Mouse (Mus musculus) testis, adult 2 months (tissue): ENCODE measurements around the gene Rhbg. TPM values are rescaled to one million over a fixed set of nuclear protein-coding genes. Genes with fewer than 3 reads are reported as not detected.
"Not testable (repeated sequence)": the region's sequence is repeated elsewhere in the genome, so short reads cannot be mapped to it uniquely, and the experiment has no call there.

Experiments used
- H3K27ac ChIP-seq: fragments of 200-500 bp; 2 replicates; pipeline ENCODE4 v1.5.1; 2012; ENCODE audit warnings: low read depth, low read length; ENCODE audit not compliant: control insufficient read depth, insufficient read depth
- H3K27me3 ChIP-seq: fragments of 200-500 bp; 2 replicates; pipeline ENCODE4 v1.6.1; 2012; ENCODE audit warnings: mild to moderate bottlenecking, low read length, moderate library complexity; ENCODE audit not compliant: control insufficient read depth, insufficient read depth
- H3K36me3 ChIP-seq: fragments of 200-500 bp; 2 replicates; pipeline ENCODE4 v1.6.1; 2012; ENCODE audit warnings: mild to moderate bottlenecking, low read length; ENCODE audit not compliant: control insufficient read depth, insufficient read depth
- H3K4me1 ChIP-seq: fragments of 200-500 bp; 2 replicates; pipeline ENCODE4 v1.6.1; 2012; ENCODE audit warnings: low read length; ENCODE audit not compliant: control insufficient read depth, insufficient read depth
- H3K4me3 ChIP-seq: fragments of 200-500 bp; 2 replicates; pipeline ENCODE4 v1.5.1; 2012; ENCODE audit warnings: low read depth, mild to moderate bottlenecking, low read length, moderate library complexity, mixed read lengths; ENCODE audit not compliant: control insufficient read depth
- CTCF ChIP-seq: fragments of 200-500 bp; IDR thresholded peaks from 2 replicates; pipeline ENCODE4 v1.5.1; 2012; ENCODE audit warnings: low read depth, mild to moderate bottlenecking, inconsistent platforms, low read length, moderate library complexity; ENCODE audit not compliant: control insufficient read depth, insufficient read depth, insufficient replicate concordance
- POLR2A ChIP-seq: fragments of 200-500 bp; IDR thresholded peaks from 2 replicates; pipeline ENCODE4 v1.6.1; 2012; ENCODE audit warnings: low read depth, mild to moderate bottlenecking, inconsistent platforms, low read length, moderate library complexity; ENCODE audit not compliant: control insufficient read depth
- polyA plus RNA-seq: library from polyadenylated mRNA; depleted of rRNA; stranded (reverse); fragments of >200 nt; gene quantifications from 2 replicates; pipeline ENCODE4 v1.2.3, GENCODE M21; 2012

The Rhbg gene
- polyA plus RNA-seq, 1 experiment, result 3.9 TPM

- Histone ChIP-seq H3K4me1 (no peaks in the 10 kb centered on the region), H3K27ac (no peak overlapping the region), H3K27me3 (no peaks in the 10 kb centered on the region), H3K36me3 (no peaks in the 10 kb centered on the region; the same call in 1 of the 2 replicates), H3K4me3 (no peak overlapping the region)
- TF ChIP-seq CTCF (peak; percentile 46; the same call in 1 of the 2 replicates), POLR2A (no peak)
These were observed 19.5 kb upstream of the Rhbg start for GRCm38 (mm10) chr3:88274002-88274401.

- H3K27me3 ChIP-seq, result no peaks in the 10 kb centered on the region
- no peak overlapping the region for H3K27ac ChIP-seq
- H3K4me1 ChIP-seq, result no peaks in the 10 kb centered on the region
- no peak for TF ChIP-seq POLR2A
- TF ChIP-seq CTCF, result no peak
- no peaks in the 10 kb centered on the region for H3K36me3 ChIP-seq
- no peak overlapping the region for H3K4me3 ChIP-seq
These were observed 17.4 kb upstream of the Rhbg start for GRCm38 (mm10) chr3:88271859-88272258.

GRCm38 (mm10) chr3:88271298-88271697 lies 16.8 kb upstream of the Rhbg start:
- not testable (repeated sequence) for H3K27ac ChIP-seq, H3K4me3 ChIP-seq, H3K27me3 ChIP-seq, H3K36me3 ChIP-seq, H3K4me1 ChIP-seq

- Histone ChIP-seq H3K27me3 (no peaks in the 10 kb centered on the region), H3K27ac (no peak overlapping the region), H3K4me3 (no peak overlapping the region), H3K4me1 (no peaks in the 10 kb centered on the region), H3K36me3 (no peaks in the 10 kb centered on the region)
- TF ChIP-seq POLR2A, result no peak
These were observed 14.5 kb upstream of the Rhbg start for GRCm38 (mm10) chr3:88268991-88269390.

- H3K4me1 ChIP-seq, H3K36me3 ChIP-seq, H3K4me3 ChIP-seq, H3K27ac ChIP-seq, H3K27me3 ChIP-seq: not testable (repeated sequence)
These were observed 13.5 kb upstream of the Rhbg start for GRCm38 (mm10) chr3:88268014-88268413.

GRCm38 (mm10) chr3:88262346-88262745 lies 7.8 kb upstream of the Rhbg start:
- no peak for TF ChIP-seq CTCF
- TF ChIP-seq POLR2A, result no peak
- H3K4me1 ChIP-seq, result no peaks in the 10 kb centered on the region
- H3K36me3 ChIP-seq, result no peaks in the 10 kb centered on the region
- H3K27ac ChIP-seq, result no peak overlapping the region
- H3K4me3 ChIP-seq, result no peak overlapping the region
- no peaks in the 10 kb centered on the region for H3K27me3 ChIP-seq

GRCm38 (mm10) chr3:88256382-88256781 lies 1.9 kb upstream of the Rhbg start:
- no peak for TF ChIP-seq POLR2A
- H3K36me3 ChIP-seq, result no peaks in the 10 kb centered on the region
- no peak overlapping the region for H3K27ac ChIP-seq
- no peaks in the 10 kb centered on the region for H3K27me3 ChIP-seq
- H3K4me3 ChIP-seq, result no peak overlapping the region
- peaks cover 6% of the 10 kb centered on the region for H3K4me1 ChIP-seq

GRCm38 (mm10) chr3:88255950-88256349 lies 1.4 kb upstream of the Rhbg start:
- Histone ChIP-seq H3K4me1 (peaks cover 6% of the 10 kb centered on the region), H3K27me3 (no peaks in the 10 kb centered on the region), H3K27ac (no peak overlapping the region), H3K36me3 (no peaks in the 10 kb centered on the region), H3K4me3 (no peak overlapping the region)
- TF ChIP-seq CTCF (no peak), POLR2A (no peak)

- H3K4me3 ChIP-seq, result no peak overlapping the region
- H3K27ac ChIP-seq, result no peak overlapping the region
- H3K4me1 ChIP-seq, result peaks cover 6% of the 10 kb centered on the region
- no peaks in the 10 kb centered on the region for H3K36me3 ChIP-seq
- no peaks in the 10 kb centered on the region for H3K27me3 ChIP-seq
- no peak for TF ChIP-seq POLR2A
- TF ChIP-seq CTCF, result no peak
These were observed 1.8 kb downstream of the Rhbg start for GRCm38 (mm10) chr3:88252739-88253138.
